Mouse (Mus musculus) layer of hippocampus, adult 8-10 months (tissue): ENCODE measurements around the gene Acat2. TPM values are rescaled to one million over a fixed set of nuclear protein-coding genes. Genes with fewer than 3 reads are reported as not detected.
"Not testable (repeated sequence)": the region's sequence is repeated elsewhere in the genome, so short reads cannot be mapped to it uniquely, and the experiment has no call there.

Experiments
- DNase-seq, 2 experiments: peaks; one replicate each; pipeline ENCODE4 v3.0.0; 2022; ENCODE audit warnings: low spot score in 2 of 2
- total RNA-seq, 4 experiments: library from RNA; stranded (reverse); gene quantifications; 2 replicates each; pipeline ENCODE4 v1.2.4; 2022

Gene Acat2
- total RNA-seq, 4 experiments from 2014 or later, result 45.6 to 65.8 (median 56.4) TPM

DNA sequence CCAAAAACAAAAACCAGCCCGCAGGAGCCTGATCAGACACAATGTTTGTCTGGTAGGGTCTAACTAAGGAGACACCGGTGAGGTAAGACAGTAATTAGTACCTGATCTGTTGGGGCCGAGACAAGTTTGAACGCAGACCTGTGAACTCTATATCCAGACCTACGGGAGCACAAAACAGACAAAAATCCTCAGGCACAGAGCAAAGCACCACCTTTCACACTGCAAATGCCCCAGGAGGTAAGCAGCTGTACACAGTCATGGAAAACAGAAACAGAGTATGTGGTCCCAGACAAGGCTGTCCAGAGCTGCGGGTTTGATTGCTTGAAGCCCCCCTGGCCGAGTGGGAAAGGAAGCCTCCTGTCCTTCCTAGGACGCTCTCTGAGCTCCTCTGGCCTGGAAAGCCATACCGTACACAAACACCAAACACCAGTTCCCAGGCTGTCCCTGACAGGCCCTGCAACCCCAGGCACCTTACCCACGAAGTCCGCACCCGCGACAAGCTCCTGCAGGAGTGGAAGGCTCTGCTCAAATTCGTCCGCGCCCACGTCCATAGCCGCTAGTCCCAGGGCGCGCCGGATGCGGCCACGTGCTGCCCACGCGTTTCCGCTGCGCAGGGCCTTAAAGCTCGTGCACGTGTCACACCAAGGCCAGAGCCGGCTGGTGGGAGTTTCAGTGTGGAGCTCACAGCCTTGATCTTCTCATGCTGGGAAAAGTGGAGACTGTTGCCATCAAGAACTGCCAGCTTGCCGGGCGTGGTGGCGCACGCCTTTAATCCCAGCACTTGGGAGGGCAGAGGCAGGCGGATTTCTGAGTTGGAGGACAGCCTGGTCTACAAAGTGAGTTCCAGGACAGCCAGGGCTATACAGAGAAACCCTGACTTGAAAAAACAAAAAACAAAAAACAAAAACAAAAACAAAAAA, 50.9 kb downstream of the Acat2 start, which contains the start of gene Pnldc1:
Gene Pnldc1 (minus strand): TSS at position 870 of the 920 bp plus-strand sequence.
- DNase-seq, result no peak

- no peak for DNase-seq
Observed at GRCm38 (mm10) chr17:12906436-12906835, 54.1 kb downstream of the Acat2 start.

- no peak for DNase-seq
Observed at GRCm38 (mm10) chr17:12905810-12906209, 54.7 kb downstream of the Acat2 start.

- no peak for DNase-seq
Observed at GRCm38 (mm10) chr17:12904349-12904748, 56.2 kb downstream of the Acat2 start.

GRCm38 (mm10) chr17:12903372-12904333, 56.9 kb downstream of the Acat2 start:
- DNase-seq, result no peak

GRCm38 (mm10) chr17:12902291-12902690, 58.3 kb downstream of the Acat2 start:
- no peak for DNase-seq

- not testable (repeated sequence) for DNase-seq
Observed at GRCm38 (mm10) chr17:12898607-12899006, 61.9 kb downstream of the Acat2 start.

GRCm38 (mm10) chr17:12897674-12898073, 62.9 kb downstream of the Acat2 start:
- DNase-seq, result no peak

Other genes with a start within 250 kb of the Acat2 start
- 10 to 100 TPM; 26.5 to 31.7 (median 27.7) TPM for gene Igf2r, start 191.1 kb downstream of the Acat2 start, total RNA-seq
- 10 to 100 TPM; 45.9 to 65.6 (median 59.8) TPM for gene Mas1, start 92.6 kb downstream of the Acat2 start, total RNA-seq
- under 1 TPM in 1 of 4 experiments, not detected in 3; 0.18 TPM for gene Mrgprh, start 84.7 kb downstream of the Acat2 start, total RNA-seq
- gene Pnldc1, start 50.5 kb downstream of the Acat2 start, total RNA-seq, result 1 to 10 TPM; 1.6 to 5.0 (median 2.8) TPM
- gene Tcp1, start 45.0 kb downstream of the Acat2 start, total RNA-seq, result 100 to 1,000 TPM; 191 to 232 (median 205) TPM
- 10 to 100 TPM; 56.5 to 60.3 (median 58.8) TPM for gene Mrpl18, start 44.4 kb downstream of the Acat2 start, total RNA-seq
- 1 to 10 TPM; 5.1 to 7.2 (median 6.6) TPM for gene Acat3, start 20.1 kb downstream of the Acat2 start, total RNA-seq
- gene Wtap, start 33.4 kb upstream of the Acat2 start, total RNA-seq, result 10 to 100 TPM; 54.6 to 58.4 (median 55.5) TPM
- 100 to 1,000 TPM; 219 to 252 (median 242) TPM for gene Sod2, start 46.1 kb upstream of the Acat2 start, total RNA-seq
- gene Gpr31b, start 91.5 kb upstream of the Acat2 start, total RNA-seq, result not detected
- gene Tcp10b, start 100.4 kb upstream of the Acat2 start, total RNA-seq, result 1 to 10 TPM in 2 of 4 experiments, under 1 TPM in 2; 0.61 to 1.1 (median 0.94) TPM
- under 1 TPM in 1 of 4 experiments, not detected in 3; 0.16 TPM for gene Unc93a, start 171.1 kb upstream of the Acat2 start, total RNA-seq